Mouse (Mus musculus) heart, postnatal 0 days (tissue): ENCODE data around the gene Tbx6.

Experiments used
- CTCF ChIP-seq: IDR thresholded peaks from 2 replicates; pipeline ENCODE4 v1.5.1; 2016; ENCODE audit warnings: antibody characterized with exemption, control low read depth, low read depth
- EP300 ChIP-seq: IDR thresholded peaks from 2 replicates; pipeline ENCODE4 v1.6.1; 2016; ENCODE audit warnings: antibody characterized with exemption, low read depth

- TF ChIP-seq CTCF (no peak), EP300 (no peak)
Observed at GRCm38 (mm10) chr7:126793456-126794270, 12.4 kb downstream of the Tbx6 start.
